Mouse (Mus musculus): ENCODE measurements around the gene Twf2.

The Twf2 gene

GRCm38 (mm10) chr9:106179454-106179853 is 23.5 kb upstream of the Twf2 start:
- DNase-seq (ENCODE audit: low spot score): no peak

- no peak for DNase-seq (ENCODE audit: low spot score)
Measured at GRCm38 (mm10) chr9:106179964-106180363, 22.9 kb upstream of the Twf2 start.

DNA sequence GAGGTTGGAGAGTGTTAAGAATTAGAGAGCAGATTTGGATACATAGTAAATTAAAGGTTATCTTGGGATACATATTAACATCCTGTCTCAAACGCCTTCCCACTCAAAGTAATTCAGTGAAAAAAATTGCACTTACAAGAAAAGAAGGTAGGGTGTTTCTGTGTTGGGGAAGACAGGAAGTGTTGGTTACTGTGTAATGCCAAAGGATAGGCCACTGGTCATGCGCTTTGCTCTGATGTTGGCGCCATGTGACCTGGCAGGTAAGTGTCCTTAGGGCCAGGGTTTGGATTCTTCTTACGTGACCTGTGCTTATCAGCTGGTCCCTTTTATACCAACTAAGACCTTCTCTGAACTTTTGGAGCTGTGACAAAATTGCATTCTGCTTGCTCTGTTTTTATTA is 20.8 kb upstream of the Twf2 start:
- DNase-seq (ENCODE audit: low spot score): no peak

- DNase-seq (ENCODE audit: low spot score): no peak
Measured at GRCm38 (mm10) chr9:106183996-106184395, 18.9 kb upstream of the Twf2 start.

GRCm38 (mm10) chr9:106191355-106191754 is 11.6 kb upstream of the Twf2 start:
- no peak for DNase-seq (ENCODE audit: low spot score)

GRCm38 (mm10) chr9:106192024-106192423 is 10.9 kb upstream of the Twf2 start:
- no peak for DNase-seq (ENCODE audit: low spot score)

- no peak for DNase-seq (ENCODE audit: low spot score)
Measured at GRCm38 (mm10) chr9:106192998-106193397, 9.9 kb upstream of the Twf2 start.

DNA sequence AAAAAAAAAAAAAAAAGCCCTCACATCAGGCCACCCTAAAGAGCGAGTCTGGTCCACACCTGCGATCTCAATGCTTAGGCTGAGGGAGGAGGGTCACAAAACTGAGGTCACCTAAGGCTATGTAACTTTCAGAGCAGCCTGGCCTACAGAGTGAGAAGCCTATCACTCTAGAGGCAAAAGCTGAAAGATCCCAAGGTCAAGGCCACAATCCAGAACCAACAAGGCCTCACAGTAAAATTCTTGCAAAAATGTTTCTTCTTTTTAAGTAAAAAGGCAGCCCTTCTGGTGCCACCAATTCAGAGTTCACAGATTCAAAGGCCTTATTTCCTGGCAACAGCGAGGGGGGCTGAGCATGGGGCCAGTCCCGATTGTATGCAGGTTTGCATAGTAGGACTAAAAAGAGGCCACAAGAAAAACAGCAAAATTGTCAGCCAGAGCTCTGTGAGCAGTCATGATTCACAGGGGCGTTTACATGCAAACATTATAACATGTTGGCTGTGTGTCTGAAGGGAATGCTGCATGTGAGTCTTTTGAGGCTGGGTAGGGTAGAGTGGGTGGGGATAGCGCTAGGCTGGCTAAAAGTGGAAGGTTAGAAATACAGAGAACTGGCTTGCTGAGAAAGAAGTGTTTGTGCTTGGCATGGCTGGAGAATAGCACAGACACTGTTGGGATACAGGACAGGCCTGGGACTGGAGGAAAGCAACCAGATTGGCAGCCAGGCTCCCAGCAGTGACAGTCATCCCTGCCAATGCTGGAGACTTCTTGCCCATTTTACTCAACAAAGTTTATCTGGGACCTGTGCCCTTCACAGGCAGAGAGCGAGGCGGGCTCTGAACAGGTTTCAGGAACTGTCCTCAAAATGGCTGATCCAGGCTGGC is 8.7 kb upstream of the Twf2 start:
- no peak for DNase-seq (ENCODE audit: low spot score)

GRCm38 (mm10) chr9:106195693-106196092 is 7.2 kb upstream of the Twf2 start:
- DNase-seq (ENCODE audit: low spot score): no peak

DNA sequence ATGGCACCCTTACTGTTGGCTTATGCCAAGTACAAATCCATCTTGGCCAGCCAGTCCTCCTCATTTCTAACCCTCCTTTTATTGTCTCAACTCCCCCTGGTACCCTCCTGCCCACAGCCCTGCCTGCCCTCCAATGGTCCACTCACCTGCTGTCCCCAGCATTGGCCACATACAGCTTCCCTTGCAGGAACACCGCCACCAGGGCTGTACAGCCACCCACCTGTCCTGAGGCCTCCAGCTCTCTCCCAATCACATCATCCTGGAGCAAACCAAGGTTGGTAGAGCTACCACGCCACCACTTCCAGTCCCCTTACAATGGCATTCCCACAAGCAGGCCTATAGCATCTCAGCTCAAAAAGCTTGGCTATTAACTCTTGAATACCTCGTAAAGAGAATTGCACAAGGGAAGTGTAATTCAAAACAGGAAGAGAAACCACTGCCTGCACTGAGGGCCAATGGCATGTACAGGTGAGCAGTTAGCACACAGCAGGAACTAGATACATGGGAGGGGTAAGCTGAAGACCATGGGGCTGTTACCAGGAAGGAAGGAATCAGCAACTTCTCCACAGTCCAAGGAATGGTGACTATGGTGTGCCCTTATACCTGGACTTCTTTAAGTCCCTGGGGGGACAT is 5.7 kb upstream of the Twf2 start:
- no peak for DNase-seq (ENCODE audit: low spot score)

GRCm38 (mm10) chr9:106197732-106198131 is 5.2 kb upstream of the Twf2 start:
- no peak for DNase-seq (ENCODE audit: low spot score)

- DNase-seq (ENCODE audit: low spot score): peak; percentile 88
Measured at GRCm38 (mm10) chr9:106198962-106199458, 3.9 kb upstream of the Twf2 start.

DNA sequence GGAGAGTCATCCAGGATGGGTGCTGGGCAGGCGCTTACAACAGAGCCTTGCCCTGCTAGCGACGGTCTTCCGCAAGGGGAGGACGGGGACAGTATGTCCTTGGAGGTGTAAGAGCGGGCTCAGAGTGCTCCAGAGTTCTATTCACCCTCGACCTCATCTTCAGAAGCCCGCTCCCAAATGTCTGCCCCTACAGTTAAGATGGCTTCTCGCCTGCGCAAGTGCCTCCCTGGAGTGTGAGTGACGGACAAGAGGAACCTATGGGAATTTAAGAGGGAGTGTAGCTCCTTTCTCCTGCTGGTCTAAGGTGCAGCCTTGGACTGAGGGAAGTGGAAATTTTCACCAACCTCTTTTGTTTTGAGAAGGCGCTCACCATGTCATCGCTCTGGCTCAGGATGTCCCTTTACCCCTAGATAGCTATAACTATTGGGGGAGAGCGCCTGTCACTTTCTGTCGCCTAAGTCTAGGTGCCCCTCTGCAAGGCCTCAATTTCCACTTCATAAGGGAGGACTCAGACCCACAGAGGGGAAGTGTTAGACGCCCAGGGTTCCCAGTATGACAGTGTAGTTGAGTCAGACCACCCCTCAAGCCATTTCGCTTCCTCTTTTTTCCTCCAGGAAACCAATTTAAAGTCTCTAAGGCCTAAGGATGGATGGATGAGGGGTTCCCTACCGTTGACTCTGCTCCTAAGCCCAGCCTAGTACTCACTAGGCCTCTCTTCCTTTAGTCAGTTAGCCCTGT is 3.2 kb upstream of the Twf2 start, which contains the start of gene Ppm1m:
Ppm1m (minus strand) TSS at position 212 of the 738 bp plus-strand sequence.
- no peak for DNase-seq (ENCODE audit: low spot score)

GRCm38 (mm10) chr9:106201895-106202294 is 1.0 kb upstream of the Twf2 start:
- no peak for DNase-seq (ENCODE audit: low spot score)

- DNase-seq (ENCODE audit: low spot score): no peak
Measured at GRCm38 (mm10) chr9:106203990-106204851, 1.3 kb downstream of the Twf2 start.

- no peak for DNase-seq (ENCODE audit: low spot score)
Measured at GRCm38 (mm10) chr9:106205713-106206290, 2.9 kb downstream of the Twf2 start.

GRCm38 (mm10) chr9:106206515-106206914 is 3.6 kb downstream of the Twf2 start:
- no peak for DNase-seq (ENCODE audit: low spot score)

- no peak for DNase-seq (ENCODE audit: low spot score)
Measured at GRCm38 (mm10) chr9:106208181-106208580, 5.3 kb downstream of the Twf2 start.

DNA sequence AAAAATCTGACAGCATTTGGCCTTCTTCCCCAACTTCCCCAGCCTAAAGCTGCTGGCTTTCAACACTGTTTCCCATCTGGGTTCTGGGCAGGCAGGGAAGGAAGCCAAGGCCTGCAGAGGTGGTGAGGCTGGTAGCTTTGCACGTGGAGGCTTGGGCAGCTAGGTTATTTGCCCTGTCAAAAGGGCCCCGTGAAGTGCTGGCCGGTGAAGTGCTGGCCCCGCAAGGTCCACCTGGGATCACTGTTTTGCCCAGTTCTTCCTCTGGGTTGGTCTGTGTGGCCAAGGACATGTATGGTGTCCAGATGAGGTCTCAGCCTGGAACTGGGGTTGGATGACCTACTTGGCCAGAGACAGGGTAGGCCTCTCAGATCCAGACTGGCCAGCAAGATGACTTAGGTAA is 7.0 kb downstream of the Twf2 start:
- no peak for DNase-seq (ENCODE audit: low spot score)

DNA sequence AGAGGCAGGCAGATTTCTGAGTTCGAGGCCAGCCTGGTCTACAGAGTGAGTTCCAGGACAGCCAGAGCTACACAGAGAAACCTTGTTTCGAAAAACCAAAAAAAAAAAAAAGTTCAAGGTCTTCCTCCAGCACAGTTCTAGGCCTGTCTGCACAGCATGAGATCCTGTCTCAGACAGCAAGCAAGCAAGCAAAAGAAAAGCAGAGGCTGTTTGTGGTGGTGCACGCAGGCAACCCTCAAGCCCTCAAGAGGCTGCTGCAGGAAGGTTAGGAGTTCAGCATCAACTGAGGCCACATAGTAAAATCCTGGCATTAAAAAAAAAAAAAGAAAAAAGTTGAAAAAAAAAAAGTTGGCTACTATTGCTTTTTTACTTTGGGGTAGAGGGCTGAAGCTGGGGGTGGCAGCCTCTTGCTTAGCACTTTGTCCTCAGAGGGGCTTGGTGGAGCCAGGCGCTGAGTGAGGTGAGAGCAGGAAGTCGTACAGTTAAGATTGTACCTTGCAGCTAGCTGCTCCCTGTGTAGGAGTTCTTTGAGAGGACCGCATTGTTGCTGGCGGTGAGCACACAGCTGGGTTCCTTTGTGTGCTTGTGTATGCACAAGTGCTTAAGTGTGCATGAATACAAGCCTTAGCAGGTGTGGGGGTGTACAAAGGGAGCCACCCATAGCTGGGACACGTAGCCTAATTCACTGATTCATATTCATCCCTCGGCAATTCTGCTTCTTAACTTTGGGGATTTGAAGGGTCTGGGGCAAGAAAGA is 8.1 kb downstream of the Twf2 start:
- peak; percentile 33 for DNase-seq (ENCODE audit: low spot score)

Data from embryo, embryonic 10.5 days (tissue).